Mouse (Mus musculus) CH12.LX (cell line): Measurements from ENCODE around the gene Trappc11. TPM values are rescaled to one million over a fixed set of nuclear protein-coding genes. Genes with fewer than 3 reads are reported as not detected.

Source experiments
- DNase-seq: peaks from one replicate; pipeline ENCODE4 v3.0.0-alpha.2; 2013; ENCODE audit errors: extremely low read depth
- H3K27ac ChIP-seq: 2 replicates; pipeline ENCODE4 v1.5.1; 2012; ENCODE audit warnings: low read depth, mild to moderate bottlenecking, control low read depth, moderate library complexity; ENCODE audit not compliant: insufficient read depth
- H3K27me3 ChIP-seq: replicated peaks from 2 replicates; pipeline ENCODE3; 2012; ENCODE audit warnings: inconsistent platforms
- H3K36me3 ChIP-seq, 2 experiments: replicated peaks in 1 of 2; 2 replicates each; pipeline versions ENCODE3 to v1.6.1; 2012; ENCODE audit warnings: inconsistent platforms in 1 of 2, low read length in 1 of 2, mild to moderate bottlenecking in 1 of 2, mixed read lengths in 1 of 2, moderate library complexity in 1 of 2; ENCODE audit not compliant: control insufficient read depth in 1 of 2, insufficient read depth in 1 of 2
- H3K4me1 ChIP-seq, 2 experiments: 2 replicates each; pipeline ENCODE4 v1.6.1; 2012; ENCODE audit warnings: inconsistent platforms in 1 of 2, moderate library complexity in 1 of 2; ENCODE audit not compliant: insufficient read depth in 2 of 2, control insufficient read depth in 1 of 2
- H3K4me2 ChIP-seq: 2 replicates; pipeline ENCODE4 v1.6.1; 2012; ENCODE audit warnings: low read depth, mild to moderate bottlenecking, control low read depth; ENCODE audit not compliant: poor library complexity, insufficient read depth, severe bottlenecking
- H3K4me3 ChIP-seq, 3 experiments: fragments of 150-350 bp in 1 of 3; sonication (generic) in 1 of 3; replicated peaks in 1 of 3; 2 replicates each; pipeline versions ENCODE3 to v1.5.1; 2011 to 2012; ENCODE audit warnings: low read depth in 2 of 3, low read length in 2 of 3, mild to moderate bottlenecking in 2 of 3, moderate library complexity in 2 of 3, control low read depth in 1 of 3, improper control_type of control experiment in 1 of 3, inconsistent platforms in 1 of 3, mixed read lengths in 1 of 3; ENCODE audit not compliant: poor library complexity in 1 of 3
- H3K79me2 ChIP-seq: replicated peaks from 2 replicates; pipeline ENCODE4 v1.6.1; 2012; ENCODE audit warnings: mild to moderate bottlenecking, moderate library complexity; ENCODE audit not compliant: control insufficient read depth, poor library complexity, insufficient read depth, severe bottlenecking; ENCODE audit errors: extremely low read depth
- H3K9ac ChIP-seq: 2 replicates; pipeline ENCODE4 v1.6.1; 2012; ENCODE audit warnings: low read depth, mild to moderate bottlenecking, control low read depth, moderate library complexity; ENCODE audit not compliant: insufficient read depth
- H3K9me3 ChIP-seq: replicated peaks from 2 replicates; pipeline ENCODE3; 2012; ENCODE audit warnings: low read length, inconsistent platforms, mixed read lengths
- BHLHE40 ChIP-seq: IDR thresholded peaks from 2 replicates; pipeline ENCODE4 v1.6.1; 2011; ENCODE audit warnings: mild to moderate bottlenecking, low read depth, low read length, improper control_type of control experiment
- CHD1 ChIP-seq: IDR thresholded peaks from 2 replicates; pipeline ENCODE4 v1.6.1; 2012; ENCODE audit warnings: low read depth, low read length, improper control_type of control experiment, inconsistent platforms
- ELF1 ChIP-seq: IDR thresholded peaks from 2 replicates; pipeline ENCODE4 v1.6.1; 2014; ENCODE audit warnings: low read depth, mild to moderate bottlenecking, inconsistent platforms, low read length, improper control_type of control experiment
- GABPA ChIP-seq: IDR thresholded peaks from 2 replicates; pipeline ENCODE4 v1.6.1; 2012; ENCODE audit warnings: low read depth, low read length, improper control_type of control experiment, inconsistent platforms; ENCODE audit not compliant: insufficient replicate concordance
- JUND ChIP-seq: conservative IDR thresholded peaks from 2 replicates; pipeline ENCODE4 v1.6.1; 2011; ENCODE audit warnings: low read depth, low read length, improper control_type of control experiment
- KAT2A ChIP-seq: IDR thresholded peaks from 2 replicates; pipeline ENCODE4 v1.6.1; 2012; ENCODE audit warnings: low read length, improper control_type of control experiment, inconsistent platforms; ENCODE audit not compliant: insufficient replicate concordance
- MAFK ChIP-seq: IDR thresholded peaks from 2 replicates; pipeline ENCODE4 v1.6.1; 2011; ENCODE audit warnings: low read length, improper control_type of control experiment; ENCODE audit not compliant: insufficient replicate concordance
- NELFE ChIP-seq: IDR thresholded peaks from 2 replicates; pipeline ENCODE4 v1.6.1; 2011; ENCODE audit warnings: low read depth, low read length, improper control_type of control experiment
- NRF1 ChIP-seq: IDR thresholded peaks from 2 replicates; pipeline ENCODE4 v1.6.1; 2014; ENCODE audit warnings: low read depth, mild to moderate bottlenecking, inconsistent platforms, low read length, improper control_type of control experiment, moderate library complexity
- PAX5 ChIP-seq: IDR thresholded peaks from 2 replicates; pipeline ENCODE4 v1.6.1; 2012; ENCODE audit warnings: low read length, inconsistent platforms, mixed read lengths
- TBP ChIP-seq: conservative IDR thresholded peaks from 2 replicates; pipeline ENCODE4 v1.6.1; 2011; ENCODE audit warnings: low read depth, low read length, improper control_type of control experiment
- USF2 ChIP-seq: conservative IDR thresholded peaks from 2 replicates; pipeline ENCODE4 v1.6.1; 2011; ENCODE audit warnings: low read depth, low read length, improper control_type of control experiment
- ZC3H11A ChIP-seq: IDR thresholded peaks from 2 replicates; pipeline ENCODE4 v1.6.1; 2012; ENCODE audit warnings: low read depth, mild to moderate bottlenecking, inconsistent platforms, low read length, improper control_type of control experiment
- ZNF384 ChIP-seq: IDR thresholded peaks from 2 replicates; pipeline ENCODE4 v1.6.1; 2012; ENCODE audit warnings: low read depth, low read length, improper control_type of control experiment, inconsistent platforms
- dilution Hi-C: fragments of 300-500 bp; cut with MboI; formaldehyde crosslinking; loops from 2 replicates; pipeline ENCODE4 v1.14.3; 2020; ENCODE audit warnings: low sequenced_read_pairs; ENCODE audit not compliant: extremely low pct_unique_long_range_greater_than_20kb, extremely low pct_ligation_motif_present
- in situ Hi-C: fragments of 300-500 bp; cut with MboI; formaldehyde crosslinking; loops from 3 replicates; pipeline ENCODE4 v1.14.3; 2019; ENCODE audit warnings: low sequenced_read_pairs, low pct_ligation_motif_present, low pct_unique_long_range_greater_than_20kb, mixed read lengths
- polyA plus RNA-seq: library from polyadenylated mRNA; unstranded; fragments of >175 nt; gene quantifications from 2 replicates; pipeline ENCODE4 v1.2.1, GENCODE M21; 2012; ENCODE audit warnings: low read depth; ENCODE audit not compliant: insufficient read length
- total RNA-seq, 2 experiments: library from RNA; depleted of rRNA; stranded (reverse); fragments of 300-350 nt in 1 of 2; fragments of >200 nt in 1 of 2; gene quantifications; 2 replicates each; pipeline ENCODE4 v1.2.3; 2012 to 2014

The Trappc11 gene
- total and polyA plus RNA-seq, 3 experiments, result 16.3 to 24.6 (median 20.8) TPM

DNA sequence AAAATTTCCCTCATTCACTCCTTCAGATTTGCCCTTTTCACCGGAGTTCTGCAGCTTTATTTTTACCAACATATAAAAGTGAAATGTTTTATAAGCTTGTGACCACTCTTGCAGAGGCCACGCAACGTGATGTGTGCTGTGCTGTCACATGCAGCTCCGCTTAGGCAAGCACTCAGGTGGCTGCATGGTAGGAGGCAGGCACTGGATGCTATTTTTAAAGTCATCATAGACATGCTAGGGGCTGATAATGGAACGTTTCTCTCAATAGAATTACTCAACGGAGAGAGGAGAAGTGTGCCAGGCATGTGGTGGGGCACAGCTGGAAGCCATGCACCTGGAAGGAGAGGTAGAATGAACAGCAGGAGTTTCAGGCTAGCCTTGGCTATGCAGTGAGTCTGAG lies 37.8 kb downstream of the Trappc11 start:
- Histone ChIP-seq H3K4me1 (no peaks in the 10 kb centered on the region), H3K4me2 (no peak overlapping the region), H3K9me3 (no peaks in the 10 kb centered on the region), H3K27ac (no peak overlapping the region), H3K9ac (no peak overlapping the region), H3K79me2 (no peaks in the 10 kb centered on the region), H3K27me3 (no peaks in the 10 kb centered on the region), H3K36me3 (peaks cover 62 to 92% of the 10 kb centered on the region in 2 experiments), H3K4me3 (no peak overlapping the region)
- dilution Hi-C loops, result no loop called here
- DNase-seq, result no peak
- in situ Hi-C loops, result no loop called here
- TF ChIP-seq BHLHE40 (no peak), ELF1 (no peak), MAFK (no peak)

- TF ChIP-seq PAX5, result no peak
- TF ChIP-seq ZC3H11A, result no peak
- TF ChIP-seq TBP, result no peak
- no peak for TF ChIP-seq CHD1
- TF ChIP-seq GABPA, result no peak
- no peak for TF ChIP-seq ZNF384
- TF ChIP-seq NRF1, result no peak
- TF ChIP-seq USF2, result no peak
- no peak for TF ChIP-seq NELFE
- Histone ChIP-seq H3K27me3 (no peaks in the 10 kb centered on the region), H3K9ac (no peak overlapping the region), H3K4me3 (no peak overlapping the region), H3K9me3 (no peaks in the 10 kb centered on the region), H3K27ac (no peak overlapping the region), H3K4me2 (no peak overlapping the region), H3K79me2 (no peaks in the 10 kb centered on the region), H3K4me1 (no peaks in the 10 kb centered on the region), H3K36me3 (peaks cover 62 to 91% of the 10 kb centered on the region in 2 experiments)
- dilution Hi-C loops (no loop called here), in situ Hi-C loops (no loop called here)
- DNase-seq, result no peak
Measured at GRCm38 (mm10) chr8:47494602-47495153, 38.6 kb downstream of the Trappc11 start.

DNA sequence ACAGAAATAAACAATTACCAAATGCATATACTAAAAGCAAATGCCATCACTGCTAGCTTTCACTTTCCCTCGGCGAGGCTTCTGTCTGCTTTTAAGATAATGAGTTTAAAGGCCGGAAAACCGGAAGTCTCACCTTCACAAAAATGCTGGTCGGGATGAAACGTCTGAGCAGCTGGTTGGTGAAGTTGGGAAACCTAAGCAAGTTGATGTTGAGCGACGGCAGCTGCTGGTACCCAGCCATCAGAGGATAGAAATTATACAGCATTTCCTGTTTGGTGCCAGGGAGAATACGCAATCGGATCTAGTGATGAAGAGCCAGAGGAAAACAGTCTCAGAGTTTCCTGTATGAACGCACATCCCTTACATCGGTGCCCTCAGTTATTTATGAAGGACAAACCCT lies 40.2 kb downstream of the Trappc11 start:
- no peaks in the 10 kb centered on the region for H3K27me3 ChIP-seq
- H3K27ac ChIP-seq, result no peak overlapping the region
- H3K9me3 ChIP-seq, result no peaks in the 10 kb centered on the region
- peaks cover 59 to 85% of the 10 kb centered on the region in 2 experiments for H3K36me3 ChIP-seq
- dilution Hi-C loops, result no loop called here
- H3K4me3 ChIP-seq, result no peak overlapping the region
- H3K79me2 ChIP-seq, result no peaks in the 10 kb centered on the region
- TF ChIP-seq JUND, result no peak
- no peak for TF ChIP-seq KAT2A
- DNase-seq, result no peak
- no peak overlapping the region for H3K4me2 ChIP-seq
- H3K4me1 ChIP-seq, result no peaks in the 10 kb centered on the region
- in situ Hi-C loops, result no loop called here
- H3K9ac ChIP-seq, result no peak overlapping the region
